Mouse (Mus musculus) heart, embryonic 13.5 days (tissue): ENCODE measurements around the gene Trio. TPM values are rescaled to one million over a fixed set of nuclear protein-coding genes. Genes with fewer than 3 reads are reported as not detected.

Experiments
- ATAC-seq: fragments of 200-750 bp; cut with Nextera tagmentation; 2 replicates; pipeline ENCODE4 v1.8.0; 2017; ENCODE audit warnings: moderate TSS enrichment; ENCODE audit not compliant: insufficient number of reproducible peaks, low FRiP score, low TSS enrichment; ENCODE audit errors: extremely low read depth
- H3K27ac ChIP-seq: fragments of 300-500 bp; sonication (generic); replicated peaks from 2 replicates; pipeline ENCODE4 v1.5.1; 2015; ENCODE audit warnings: moderate library complexity, mild to moderate bottlenecking, inconsistent platforms
- H3K27me3 ChIP-seq: fragments of 300-500 bp; sonication (generic); replicated peaks from 2 replicates; pipeline ENCODE4 v1.6.1; 2015; ENCODE audit warnings: mild to moderate bottlenecking, inconsistent platforms
- H3K36me3 ChIP-seq: fragments of 300-500 bp; sonication (generic); 2 replicates; pipeline ENCODE4 v1.6.1; 2015; ENCODE audit warnings: mild to moderate bottlenecking, inconsistent platforms
- H3K4me1 ChIP-seq: fragments of 300-500 bp; sonication (generic); 2 replicates; pipeline ENCODE4 v1.6.1; 2015; ENCODE audit warnings: inconsistent platforms
- H3K4me2 ChIP-seq: fragments of 300-500 bp; sonication (generic); 2 replicates; pipeline ENCODE4 v1.6.1; 2015; ENCODE audit warnings: inconsistent platforms, mild to moderate bottlenecking, moderate library complexity
- H3K4me3 ChIP-seq: fragments of 300-500 bp; sonication (generic); 2 replicates; pipeline ENCODE4 v1.5.1; 2015; ENCODE audit warnings: moderate library complexity, mild to moderate bottlenecking, inconsistent platforms
- H3K9ac ChIP-seq: fragments of 300-500 bp; sonication (generic); 2 replicates; pipeline ENCODE4 v1.6.1; 2015; ENCODE audit warnings: inconsistent platforms, mild to moderate bottlenecking, moderate library complexity
- H3K9me3 ChIP-seq: fragments of 300-500 bp; sonication (generic); 2 replicates; pipeline ENCODE4 v1.6.1; 2016; ENCODE audit warnings: inconsistent platforms
- WGBS: fragments of 180-500 bp; shearing (Covaris S2); methylation state at CpG from one replicate; pipeline ENCODE4 v1.1.7; 2015; ENCODE audit warnings: mixed read lengths; 5-methylcytosine and 5-hydroxymethylcytosine counted together
- polyA plus RNA-seq: library from polyadenylated mRNA; unstranded; fragments of >200 nt; fragmentation: Nextera tagmentation; extraction: Ambion mirVana; gene quantifications from 2 replicates; pipeline ENCODE4 v1.2.1, GENCODE M21; 2015

Gene Trio
- polyA plus RNA-seq, 1 experiment from 2014 or later, result 17.5 TPM

DNA sequence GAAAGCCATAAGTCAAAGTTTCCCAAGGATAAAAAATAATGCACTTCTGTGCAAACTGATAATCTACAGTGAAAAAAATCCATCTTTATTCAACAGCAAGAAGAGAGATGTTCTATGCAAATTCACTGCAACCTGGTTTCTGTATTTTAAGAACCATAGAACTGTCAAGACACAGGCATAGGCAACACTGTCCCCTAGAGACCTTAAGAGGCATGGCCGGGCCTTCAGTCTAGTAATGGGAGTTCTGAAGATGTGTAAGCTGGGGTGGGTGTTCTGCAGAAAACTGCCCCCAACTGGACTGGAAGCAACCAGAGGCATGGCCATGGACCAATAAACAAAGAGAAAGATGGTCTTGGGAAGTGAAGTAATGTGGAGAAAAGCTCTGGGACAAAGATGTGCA is 166.1 kb downstream of the Trio start:
- 66% methylated on average over 1 of the region's 1 CpGs for WGBS
- Histone ChIP-seq H3K36me3 (peaks cover 25% of the 10 kb centered on the region), H3K4me3 (no peak overlapping the region), H3K4me2 (no peak overlapping the region), H3K9ac (0 out of 2 replicates have a peak overlapping the region, but pooled peaks have one; percentile 9), H3K27me3 (no peaks in the 10 kb centered on the region), H3K27ac (peak overlapping the region; percentile 51), H3K9me3 (no peaks in the 10 kb centered on the region), H3K4me1 (peaks cover 55% of the 10 kb centered on the region)
- no peak for ATAC-seq

DNA sequence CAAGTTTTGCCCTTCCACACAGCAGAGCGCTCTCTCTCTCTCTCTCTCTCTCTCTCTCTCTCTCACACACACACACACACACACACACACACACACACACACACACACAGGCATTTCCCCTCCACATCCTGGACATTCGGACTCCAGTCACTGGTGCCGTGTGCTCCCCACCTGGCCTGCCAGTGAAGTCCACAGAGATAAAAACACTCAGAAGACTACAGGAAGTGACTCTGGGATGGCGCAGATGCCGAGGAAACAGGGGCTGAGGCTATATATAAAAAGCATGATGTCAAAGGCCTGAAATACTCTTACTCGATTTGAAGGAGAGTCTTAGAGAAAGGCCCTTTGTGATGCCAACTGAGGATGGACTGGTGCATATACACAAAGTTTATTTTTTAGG is 166.5 kb downstream of the Trio start:
- Histone ChIP-seq H3K4me3 (no peak overlapping the region), H3K9ac (no peak overlapping the region), H3K4me2 (no peak overlapping the region), H3K4me1 (peaks cover 55% of the 10 kb centered on the region), H3K9me3 (no peaks in the 10 kb centered on the region), H3K36me3 (peaks cover 25% of the 10 kb centered on the region), H3K27ac (peak overlapping the region; percentile 51), H3K27me3 (no peaks in the 10 kb centered on the region)
- WGBS, result 23% methylated on average over 6 of the region's 6 CpGs
- ATAC-seq, result no peak

DNA sequence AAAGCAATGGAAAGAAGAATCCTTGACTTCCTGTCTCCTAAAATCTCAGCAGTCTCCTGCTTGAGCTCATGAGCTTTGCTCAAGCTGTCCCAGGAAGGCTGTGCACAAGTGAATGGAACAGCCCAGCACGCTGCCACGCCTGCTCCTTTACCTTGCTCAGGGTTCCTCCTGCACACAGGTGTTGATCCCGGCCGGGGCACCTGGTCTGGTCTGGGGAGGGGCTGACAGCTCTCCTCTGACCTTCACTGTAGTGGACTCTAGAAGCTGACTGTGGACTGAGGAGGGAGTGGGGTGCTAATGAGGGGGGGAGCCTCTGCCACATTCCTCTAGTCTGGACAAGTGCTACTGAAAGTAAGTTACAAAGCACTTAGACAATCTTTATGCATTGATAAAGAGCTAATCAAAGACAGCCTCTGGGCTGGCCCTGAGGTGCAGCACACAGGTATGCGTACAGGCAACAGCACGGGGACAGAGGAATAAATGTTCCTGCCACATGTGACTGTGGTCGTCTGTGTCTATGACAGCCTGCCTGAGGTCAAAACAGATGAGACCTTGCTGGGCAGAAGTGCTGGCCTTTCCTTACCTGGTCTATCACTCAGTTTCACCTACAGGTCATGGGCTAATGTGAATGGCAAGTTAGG is 167.3 kb downstream of the Trio start:
- WGBS, result 62% methylated on average over 7 of the region's 7 CpGs
- H3K27me3 ChIP-seq, result no peaks in the 10 kb centered on the region
- 0 out of 2 replicates have a peak overlapping the region, but pooled peaks have one; percentile 39 for H3K27ac ChIP-seq
- H3K9me3 ChIP-seq, result no peaks in the 10 kb centered on the region
- no peak for ATAC-seq
- H3K9ac ChIP-seq, result peak overlapping the region; percentile 28; the same call in 1 of the 2 replicates
- H3K4me2 ChIP-seq, result no peak overlapping the region
- peaks cover 55% of the 10 kb centered on the region for H3K4me1 ChIP-seq
- no peak overlapping the region for H3K4me3 ChIP-seq
- peaks cover 31% of the 10 kb centered on the region for H3K36me3 ChIP-seq

DNA sequence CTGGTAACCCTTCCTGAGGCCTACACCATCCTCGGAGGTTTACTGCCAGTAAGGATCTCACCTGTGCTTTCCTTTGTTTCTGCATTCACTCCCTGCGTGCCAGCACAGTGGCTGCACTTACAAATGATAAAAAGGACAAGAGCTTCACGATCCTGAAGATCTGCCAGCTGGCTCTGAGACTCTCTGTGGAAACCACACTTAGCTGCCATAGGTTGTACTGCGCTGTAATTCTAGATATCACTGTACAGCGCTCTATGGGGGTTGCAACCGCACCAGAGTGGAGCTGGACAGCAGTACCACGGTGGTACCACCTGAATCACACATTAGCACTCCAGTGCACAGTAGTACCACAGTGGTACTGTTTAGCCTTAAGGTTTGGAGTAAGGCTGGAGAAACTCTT is 168.4 kb downstream of the Trio start:
- Histone ChIP-seq H3K4me1 (peaks cover 55% of the 10 kb centered on the region), H3K4me2 (peak overlapping the region; percentile 28), H3K9me3 (no peaks in the 10 kb centered on the region), H3K36me3 (peaks cover 35% of the 10 kb centered on the region), H3K9ac (peak overlapping the region; percentile 47; the same call in 1 of the 2 replicates), H3K4me3 (no peak overlapping the region), H3K27me3 (no peaks in the 10 kb centered on the region), H3K27ac (peak overlapping the region; percentile 29)
- no peak for ATAC-seq
- 66% methylated on average over 7 of the region's 7 CpGs for WGBS

DNA sequence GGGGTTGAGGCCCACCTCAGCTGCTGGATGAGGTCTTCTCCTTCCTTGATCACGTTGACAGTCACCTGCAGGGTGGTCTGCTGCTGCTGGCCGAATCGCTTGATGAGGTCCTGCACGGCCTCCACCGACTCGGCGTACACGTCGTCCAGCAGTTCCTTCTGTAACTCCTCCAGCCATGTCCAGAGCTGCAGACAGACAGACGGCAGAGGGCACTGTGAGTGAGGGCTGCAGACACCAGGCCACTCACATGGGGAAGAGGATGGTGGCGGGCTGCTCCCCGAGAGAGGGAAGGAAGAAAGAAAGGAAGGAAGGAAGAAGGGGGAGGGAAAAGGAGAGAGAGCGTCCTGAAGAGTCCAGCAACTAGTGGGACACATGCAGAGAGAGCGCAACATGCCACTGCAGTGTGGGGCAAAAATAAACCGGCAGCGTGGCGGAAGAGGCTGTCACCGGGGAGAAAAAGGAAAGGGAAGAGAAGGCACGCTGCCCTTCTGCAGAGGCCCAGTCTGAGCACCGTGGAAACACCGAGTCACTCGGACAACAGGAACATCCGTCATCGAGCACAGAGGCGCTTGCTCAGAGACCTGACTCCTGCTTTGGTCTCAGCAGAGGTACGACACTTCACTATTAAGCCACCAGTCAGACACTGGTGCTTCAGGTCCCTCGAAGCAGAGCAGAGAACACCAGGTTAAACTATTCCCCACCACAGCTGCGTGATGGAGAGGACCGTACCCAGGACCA is 169.4 kb downstream of the Trio start:
- H3K4me2 ChIP-seq, result peak overlapping the region; percentile 70
- peak overlapping the region; percentile 82 for H3K27ac ChIP-seq

DNA sequence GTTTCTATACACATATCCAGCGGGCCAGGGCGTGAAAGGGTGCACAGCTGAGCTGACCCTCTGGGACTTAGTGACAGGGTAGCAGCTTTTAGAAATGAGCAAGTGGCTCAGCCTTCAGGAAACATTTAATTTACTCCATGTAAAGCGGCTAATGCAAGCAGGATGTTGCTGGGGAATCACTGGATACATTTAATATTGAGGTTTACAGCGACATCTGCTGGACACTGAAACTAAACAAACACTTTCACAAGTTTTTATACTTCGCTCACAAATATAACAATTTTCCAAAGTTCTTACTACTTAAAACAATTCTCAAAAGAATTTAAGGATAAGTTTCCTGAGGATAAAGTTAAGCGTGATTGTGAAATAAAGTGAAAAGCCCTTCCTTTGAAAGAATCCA is 174.3 kb downstream of the Trio start:
- Histone ChIP-seq H3K27ac (no peak overlapping the region), H3K9ac (no peak overlapping the region), H3K4me1 (peaks cover 9% of the 10 kb centered on the region), H3K4me3 (no peak overlapping the region), H3K4me2 (no peak overlapping the region), H3K36me3 (peaks cover 87% of the 10 kb centered on the region), H3K9me3 (no peaks in the 10 kb centered on the region), H3K27me3 (no peaks in the 10 kb centered on the region)
- no peak for ATAC-seq
- 70% methylated on average over 6 of the region's 6 CpGs for WGBS

More for the DNA sequence above, 169.4 kb downstream of the Trio start:
- Histone ChIP-seq H3K4me3 (peak overlapping the region; percentile 43), H3K36me3 (peaks cover 43% of the 10 kb centered on the region), H3K27me3 (no peaks in the 10 kb centered on the region), H3K9me3 (no peaks in the 10 kb centered on the region), H3K4me1 (peaks cover 52% of the 10 kb centered on the region), H3K9ac (peak overlapping the region; percentile 73)
- ATAC-seq, result 0 out of 2 replicates have a peak, but pooled peaks have one; percentile 2
- 23% methylated on average over 29 of the region's 29 CpGs for WGBS

DNA sequence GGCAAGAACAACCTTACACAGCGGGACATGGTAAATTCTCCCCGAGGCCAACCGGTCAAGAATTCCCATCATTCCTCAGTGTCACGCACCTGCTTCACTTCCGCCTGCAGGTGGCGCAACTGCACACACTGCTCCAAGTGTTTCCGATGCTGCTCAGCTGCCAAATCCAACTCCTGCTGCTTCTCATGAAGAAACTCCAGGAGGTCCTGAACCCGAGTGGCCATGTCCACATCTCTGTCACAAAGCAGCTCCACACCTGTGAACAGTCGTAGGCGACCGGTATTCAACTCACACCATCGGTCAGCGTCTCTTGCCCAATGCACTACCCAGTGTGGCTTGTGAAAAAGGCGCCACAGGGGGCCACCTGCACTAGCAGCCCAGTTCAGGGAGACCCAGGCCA is 174.7 kb downstream of the Trio start:
- no peak overlapping the region for H3K9ac ChIP-seq
- ATAC-seq, result no peak
- no peak overlapping the region for H3K27ac ChIP-seq
- peaks cover 5% of the 10 kb centered on the region for H3K4me1 ChIP-seq
- H3K27me3 ChIP-seq, result no peaks in the 10 kb centered on the region
- no peak overlapping the region for H3K4me3 ChIP-seq
- no peak overlapping the region for H3K4me2 ChIP-seq
- WGBS, result 81% methylated on average over 14 of the region's 14 CpGs
- H3K36me3 ChIP-seq, result peaks cover 91% of the 10 kb centered on the region
- H3K9me3 ChIP-seq, result no peaks in the 10 kb centered on the region

DNA sequence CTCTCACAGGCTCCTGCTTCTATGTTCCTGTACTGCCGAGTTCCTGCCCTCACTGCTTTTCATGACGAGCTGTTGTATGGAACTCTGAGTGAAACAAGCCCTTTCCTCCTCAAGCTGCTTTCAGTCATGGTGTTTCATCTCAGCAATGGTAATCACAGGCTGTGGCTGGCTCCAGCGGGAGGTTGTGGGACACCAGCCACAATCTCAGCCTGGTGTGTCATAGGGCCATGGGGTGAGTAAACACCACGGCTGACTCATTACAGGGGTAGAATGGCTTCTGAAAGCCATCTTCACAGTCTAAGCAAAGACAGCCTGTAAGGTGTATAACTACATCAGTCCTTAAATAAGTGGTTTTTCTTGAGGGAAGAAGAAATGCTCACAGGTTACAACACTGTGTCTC is 175.7 kb downstream of the Trio start:
- H3K36me3 ChIP-seq, result peaks cover 96% of the 10 kb centered on the region
- ATAC-seq, result no peak
- 79% methylated on average over 4 of the region's 4 CpGs for WGBS

DNA sequence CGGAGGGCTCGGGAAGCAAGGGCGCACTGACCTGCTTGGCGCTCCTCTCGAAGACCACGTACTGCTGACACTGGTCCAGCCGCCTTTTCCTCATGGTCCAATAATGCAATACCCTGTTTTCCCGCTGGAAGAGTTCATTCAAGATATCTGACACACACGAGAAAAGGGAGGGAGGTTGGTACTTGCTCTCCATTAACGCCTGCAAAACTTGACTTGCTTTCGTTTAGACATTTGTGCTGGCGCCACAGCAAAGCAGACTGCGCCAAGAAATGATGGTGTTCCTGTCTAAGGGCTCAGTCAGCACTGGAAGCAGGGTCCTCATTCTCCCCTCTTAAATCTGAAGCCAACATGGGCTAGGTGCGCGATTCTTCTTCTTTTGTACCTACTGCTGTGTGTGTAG is 184.0 kb downstream of the Trio start:
- peaks cover 87% of the 10 kb centered on the region for H3K36me3 ChIP-seq
- 89% methylated on average over 15 of the region's 15 CpGs for WGBS
- no peak for ATAC-seq
- H3K4me2 ChIP-seq, result no peak overlapping the region
- H3K27ac ChIP-seq, result no peak overlapping the region
- H3K9me3 ChIP-seq, result no peaks in the 10 kb centered on the region
- H3K4me1 ChIP-seq, result peaks cover 21% of the 10 kb centered on the region
- H3K4me3 ChIP-seq, result no peak overlapping the region
- no peaks in the 10 kb centered on the region for H3K27me3 ChIP-seq
- no peak overlapping the region for H3K9ac ChIP-seq

More for the DNA sequence above, 175.7 kb downstream of the Trio start:
- no peaks in the 10 kb centered on the region for H3K4me1 ChIP-seq
- H3K27ac ChIP-seq, result no peak overlapping the region
- no peak overlapping the region for H3K4me2 ChIP-seq
- H3K4me3 ChIP-seq, result no peak overlapping the region
- no peak overlapping the region for H3K9ac ChIP-seq
- H3K9me3 ChIP-seq, result no peaks in the 10 kb centered on the region
- no peaks in the 10 kb centered on the region for H3K27me3 ChIP-seq

DNA sequence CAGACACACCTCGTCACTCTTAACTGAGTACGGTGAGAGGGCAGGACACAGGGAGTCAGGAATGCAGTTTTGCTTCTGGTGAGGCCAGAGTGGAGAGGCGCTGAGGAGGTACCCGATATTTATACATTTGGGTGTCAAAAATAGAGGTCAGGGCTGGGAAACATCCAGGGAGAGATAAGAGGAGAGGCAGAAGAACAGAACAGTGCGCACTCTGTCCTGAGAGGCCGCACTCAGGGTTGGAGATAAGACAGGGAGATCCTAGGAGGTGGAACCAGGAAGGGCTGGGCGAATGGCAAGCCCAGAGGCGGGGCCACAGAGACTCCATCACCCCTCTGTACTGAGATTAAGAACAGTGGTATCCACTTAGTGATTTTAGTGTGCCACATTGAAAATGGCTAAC is 185.1 kb downstream of the Trio start:
- 14% methylated on average over 8 of the region's 8 CpGs for WGBS

DNA sequence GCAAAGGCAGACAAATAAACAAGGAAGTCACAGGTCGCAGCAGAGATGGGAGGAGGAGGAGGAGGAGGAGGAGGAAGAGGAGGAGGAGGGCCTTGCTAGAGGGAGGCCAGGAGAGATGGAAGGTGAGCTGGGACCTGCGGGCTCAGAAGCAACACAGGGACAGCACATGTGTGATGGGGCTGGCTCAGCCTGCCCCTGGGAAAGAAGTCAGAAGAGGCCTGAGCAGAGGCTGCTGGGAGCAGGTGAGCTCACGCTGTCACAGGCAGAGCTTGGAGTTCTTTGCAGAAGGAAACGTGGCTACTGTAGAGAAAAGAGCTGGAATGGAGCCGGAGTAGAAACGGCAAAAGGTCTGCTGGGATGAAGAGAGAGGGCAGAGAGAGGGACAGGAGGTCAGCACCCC is 185.5 kb downstream of the Trio start:
- no peak for ATAC-seq
- H3K9ac ChIP-seq, result peak overlapping the region; percentile 66
- no peaks in the 10 kb centered on the region for H3K27me3 ChIP-seq
- peak overlapping the region; percentile 53 for H3K4me2 ChIP-seq
- H3K36me3 ChIP-seq, result peaks cover 85% of the 10 kb centered on the region
- H3K9me3 ChIP-seq, result no peaks in the 10 kb centered on the region
- no peak overlapping the region for H3K4me3 ChIP-seq
- 31% methylated on average over 6 of the region's 6 CpGs for WGBS
- H3K27ac ChIP-seq, result peak overlapping the region; percentile 91
- peaks cover 21% of the 10 kb centered on the region for H3K4me1 ChIP-seq

More for the DNA sequence above, 185.1 kb downstream of the Trio start:
- H3K9ac ChIP-seq, result peak overlapping the region; percentile 66
- H3K4me1 ChIP-seq, result peaks cover 21% of the 10 kb centered on the region
- H3K9me3 ChIP-seq, result no peaks in the 10 kb centered on the region
- peak; percentile 79; the same call in 1 of the 2 replicates for ATAC-seq
- H3K27ac ChIP-seq, result peak overlapping the region; percentile 91
- H3K36me3 ChIP-seq, result peaks cover 85% of the 10 kb centered on the region
- H3K4me3 ChIP-seq, result no peak overlapping the region
- H3K27me3 ChIP-seq, result no peaks in the 10 kb centered on the region
- H3K4me2 ChIP-seq, result peak overlapping the region; percentile 53
